Mouse (Mus musculus): Measurements from ENCODE around the gene Arpc1b. TPM values are rescaled to one million over a fixed set of nuclear protein-coding genes. Genes with fewer than 3 reads are reported as not detected.

Gene Arpc1b
- polyA plus RNA-seq, 1 experiment, result 599 TPM

- DNase-seq (ENCODE audit: low read depth), result no peak
These were observed 47.3 kb downstream of the Arpc1b start for GRCm38 (mm10) chr5:145161361-145161760.

- no peak for DNase-seq (ENCODE audit: low read depth)
These were observed 50.7 kb downstream of the Arpc1b start for GRCm38 (mm10) chr5:145164710-145165109.

GRCm38 (mm10) chr5:145165184-145165583 lies 51.2 kb downstream of the Arpc1b start:
- DNase-seq (ENCODE audit: low read depth), result no peak

GRCm38 (mm10) chr5:145166536-145167305 lies 52.7 kb downstream of the Arpc1b start, which contains the start of the genes Ptcd1 and Cpsf4:
Gene Ptcd1 (minus strand): TSS chr5:145167108.
Gene Cpsf4 (plus strand): TSS chr5:145167213.
- DNase-seq (ENCODE audit: low read depth), result peak; percentile 70

GRCm38 (mm10) chr5:145167306-145167661 lies 53.3 kb downstream of the Arpc1b start:
- no peak for DNase-seq (ENCODE audit: low read depth)

GRCm38 (mm10) chr5:145178461-145178980 lies 64.5 kb downstream of the Arpc1b start:
- no peak for DNase-seq (ENCODE audit: low read depth)

Other genes starting within 250 kb of the Arpc1b start
- gene Smurf1, start 148.4 kb upstream of the Arpc1b start, polyA plus RNA-seq (2012; rRNA removed), result 29.6 and 29.8 TPM in 2 replicates
- 0.13 TPM in 1 of 2 replicates, not detected in the other for gene Gm4871, start 81.5 kb upstream of the Arpc1b start, polyA plus RNA-seq (2012; rRNA removed)
- 0.53 TPM in 1 of 2 replicates, not detected in the other for gene 1700018F24Rik, start 71.2 kb upstream of the Arpc1b start, polyA plus RNA-seq (2012; rRNA removed)
- gene Arpc1a, start 30.4 kb upstream of the Arpc1b start, polyA plus RNA-seq (2012; rRNA removed), result 175 and 197 TPM in 2 replicates
- gene Kpna7, start 30.2 kb upstream of the Arpc1b start, polyA plus RNA-seq (2012; rRNA removed), result 0.05 TPM in 1 of 2 replicates, not detected in the other
- gene Pdap1, start 26.0 kb downstream of the Arpc1b start, polyA plus RNA-seq (2012; rRNA removed), result 22.7 and 25.9 TPM in 2 replicates
- 42.6 and 72.1 TPM in 2 replicates for gene Bud31, start 26.1 kb downstream of the Arpc1b start, polyA plus RNA-seq (2012; rRNA removed)
- gene Ptcd1, start 52.9 kb downstream of the Arpc1b start, polyA plus RNA-seq (2012; rRNA removed), result 15.8 and 17.7 TPM in 2 replicates
- gene Cpsf4, start 53.0 kb downstream of the Arpc1b start, polyA plus RNA-seq (2012; rRNA removed), result 24.4 and 25.7 TPM in 2 replicates
- 136 and 153 TPM in 2 replicates for gene Atp5j2, start 77.8 kb downstream of the Arpc1b start, polyA plus RNA-seq (2012; rRNA removed)
- 4.4 and 4.7 TPM in 2 replicates for gene Zkscan14, start 87.7 kb downstream of the Arpc1b start, polyA plus RNA-seq (2012; rRNA removed)
- 8.2 and 8.4 TPM in 2 replicates for gene Zkscan5, start 90.3 kb downstream of the Arpc1b start, polyA plus RNA-seq (2012; rRNA removed)
- gene Zfp655, start 117.5 kb downstream of the Arpc1b start, polyA plus RNA-seq (2012; rRNA removed), result 17.6 and 23.9 TPM in 2 replicates
- gene Zscan25, start 166.3 kb downstream of the Arpc1b start, polyA plus RNA-seq (2012; rRNA removed), result 18.0 and 21.9 TPM in 2 replicates
- gene Cyp3a57, start 231.1 kb downstream of the Arpc1b start, polyA plus RNA-seq (2012; rRNA removed), result not detected in 2 replicates